Mouse (Mus musculus) limb, embryonic 14.5 days (tissue): ENCODE data around the gene Zfp869. TPM values are rescaled to one million over a fixed set of nuclear protein-coding genes. Genes with fewer than 3 reads are reported as not detected.

Experiments
- ATAC-seq: fragments of 200-750 bp; cut with Nextera tagmentation; 2 replicates; pipeline ENCODE4 v1.8.0; 2017; ENCODE audit warnings: low read depth, moderate number of reproducible peaks, moderate TSS enrichment; ENCODE audit not compliant: low FRiP score
- DNase-seq: peaks from one replicate; pipeline ENCODE4 v3.0.0-alpha.2; 2015; ENCODE audit warnings: low spot score
- H3K27ac ChIP-seq: fragments of 300-500 bp; sonication (generic); replicated peaks from 2 replicates; pipeline ENCODE4 v1.5.1; 2014; ENCODE audit warnings: low read depth, mild to moderate bottlenecking, low read length, moderate library complexity, mixed read lengths
- H3K27me3 ChIP-seq: fragments of 300-500 bp; sonication (generic); 2 replicates; pipeline ENCODE4 v1.6.1; 2014; ENCODE audit warnings: low read length, mixed read lengths; ENCODE audit not compliant: control insufficient read depth, insufficient read depth
- H3K36me3 ChIP-seq: fragments of 300-500 bp; sonication (generic); 2 replicates; pipeline ENCODE4 v1.6.1; 2014; ENCODE audit warnings: mild to moderate bottlenecking, low read length, moderate library complexity, mixed read lengths; ENCODE audit not compliant: control insufficient read depth, insufficient read depth
- H3K4me1 ChIP-seq: fragments of 300-500 bp; sonication (generic); 2 replicates; pipeline ENCODE4 v1.6.1; 2014; ENCODE audit warnings: antibody characterized with exemption, low read length, mixed read lengths; ENCODE audit not compliant: control insufficient read depth, insufficient read depth
- H3K4me2 ChIP-seq: fragments of 300-500 bp; sonication (generic); replicated peaks from 2 replicates; pipeline ENCODE4 v1.6.1; 2014; ENCODE audit warnings: low read depth, mild to moderate bottlenecking, low read length, moderate library complexity; ENCODE audit not compliant: severe bottlenecking
- H3K4me3 ChIP-seq: fragments of 300-500 bp; sonication (generic); replicated peaks from 2 replicates; pipeline ENCODE4 v1.5.1; 2014; ENCODE audit warnings: low read length
- H3K9ac ChIP-seq: fragments of 300-500 bp; sonication (generic); 2 replicates; pipeline ENCODE4 v1.6.1; 2014; ENCODE audit warnings: mild to moderate bottlenecking, low read depth, low read length, moderate library complexity; ENCODE audit not compliant: severe bottlenecking
- H3K9me3 ChIP-seq: fragments of 300-500 bp; sonication (generic); 2 replicates; pipeline ENCODE4 v1.6.1; 2016; ENCODE audit warnings: low read length; ENCODE audit not compliant: control insufficient read depth
- POLR2A ChIP-seq: fragments of 200-500 bp; IDR thresholded peaks from 2 replicates; pipeline ENCODE4 v1.8.0; 2012; ENCODE audit warnings: inconsistent platforms, mild to moderate bottlenecking, moderate library complexity, borderline replicate concordance; ENCODE audit not compliant: insufficient read depth, insufficient read length; ENCODE audit errors: extremely low read depth
- WGBS: fragments of 180-500 bp; shearing (Covaris S2); extraction: QIAGEN DNeasy Blood & Tissue Kit; methylation state at CpG from one replicate; pipeline ENCODE4 v1.1.7; 2014; 5-methylcytosine and 5-hydroxymethylcytosine counted together
- polyA plus RNA-seq, 2 experiments: library from polyadenylated mRNA; depleted of rRNA in 1 of 2; stranded (reverse) in 1 of 2; unstranded in 1 of 2; fragments of >200 nt; fragmentation: Nextera tagmentation in 1 of 2; extraction: Ambion mirVana in 1 of 2; gene quantifications; 2 replicates each; pipeline versions ENCODE4 v1.2.1 to v1.2.3; 2012 to 2014

The Zfp869 gene
- polyA plus RNA-seq, 2 experiments, result 16.8 to 32.5 TPM

- no peak for DNase-seq
- H3K9me3 ChIP-seq, result no peaks in the 10 kb centered on the region
- WGBS, result 86% methylated on average over 6 of the region's 6 CpGs
Observed at GRCm38 (mm10) chr8:69740763-69741162, 30.2 kb upstream of the Zfp869 start.

GRCm38 (mm10) chr8:69735495-69735894 is 25.0 kb upstream of the Zfp869 start:
- DNase-seq, result no peak
- Histone ChIP-seq H3K4me3 (no peak overlapping the region), H3K9me3 (no peaks in the 10 kb centered on the region), H3K4me1 (no peaks in the 10 kb centered on the region), H3K36me3 (no peaks in the 10 kb centered on the region), H3K4me2 (no peak overlapping the region), H3K27me3 (no peaks in the 10 kb centered on the region), H3K27ac (no peak overlapping the region), H3K9ac (no peak overlapping the region)
- ATAC-seq, result no peak
- 90% methylated on average over 1 of the region's 1 CpGs for WGBS
- no peak for TF ChIP-seq POLR2A

More at GRCm38 (mm10) chr8:69740763-69741162, 30.2 kb upstream of the Zfp869 start:
- Histone ChIP-seq H3K4me3 (no peak overlapping the region), H3K27me3 (no peaks in the 10 kb centered on the region), H3K27ac (no peak overlapping the region), H3K4me2 (no peak overlapping the region), H3K36me3 (peaks cover 15% of the 10 kb centered on the region), H3K9ac (no peak overlapping the region), H3K4me1 (no peaks in the 10 kb centered on the region)
- ATAC-seq, result no peak
- TF ChIP-seq POLR2A, result no peak

GRCm38 (mm10) chr8:69717232-69717580 is 6.7 kb upstream of the Zfp869 start:
- peak overlapping the region; percentile 83 for H3K4me3 ChIP-seq
- H3K27me3 ChIP-seq, result no peaks in the 10 kb centered on the region
- ATAC-seq, result peak; percentile 6
- H3K27ac ChIP-seq, result peak overlapping the region; percentile 63
- no peaks in the 10 kb centered on the region for H3K9me3 ChIP-seq
- H3K4me2 ChIP-seq, result peak overlapping the region; percentile 47
- TF ChIP-seq POLR2A, result no peak
- H3K4me1 ChIP-seq, result peaks cover 6% of the 10 kb centered on the region
- H3K9ac ChIP-seq, result no peak overlapping the region
- 44% methylated on average over 5 of the region's 5 CpGs for WGBS
- no peak for DNase-seq
- H3K36me3 ChIP-seq, result peaks cover 6% of the 10 kb centered on the region; the same call in 1 of the 2 replicates

- Histone ChIP-seq H3K36me3 (peaks cover 11% of the 10 kb centered on the region; the same call in 1 of the 2 replicates), H3K27me3 (no peaks in the 10 kb centered on the region), H3K9me3 (no peaks in the 10 kb centered on the region), H3K4me1 (peaks cover 6% of the 10 kb centered on the region), H3K4me3 (peak overlapping the region; percentile 83), H3K4me2 (peak overlapping the region; percentile 49), H3K9ac (peak overlapping the region; percentile 88), H3K27ac (peak overlapping the region; percentile 99)
- peak; percentile 97 for TF ChIP-seq POLR2A
- under 1% methylated on average over 48 of the region's 52 CpGs for WGBS
- peak; percentile 97 for ATAC-seq
- peak; percentile 100 for DNase-seq
Observed at GRCm38 (mm10) chr8:69716403-69717231, 6.1 kb upstream of the Zfp869 start.

- H3K9me3 ChIP-seq, result no peaks in the 10 kb centered on the region
- WGBS, result 83% methylated on average over 6 of the region's 6 CpGs
- no peak for TF ChIP-seq POLR2A
- no peaks in the 10 kb centered on the region for H3K27me3 ChIP-seq
- H3K4me1 ChIP-seq, result peaks cover 6% of the 10 kb centered on the region
- H3K9ac ChIP-seq, result peak overlapping the region; percentile 34; the same call in 1 of the 2 replicates
- DNase-seq (no peak), ATAC-seq (no peak)
- no peak overlapping the region for H3K27ac ChIP-seq
- H3K36me3 ChIP-seq, result peaks cover 12% of the 10 kb centered on the region; the same call in 1 of the 2 replicates
- peak overlapping the region; percentile 49 for H3K4me2 ChIP-seq
- peak overlapping the region; percentile 83 for H3K4me3 ChIP-seq
Observed at GRCm38 (mm10) chr8:69715366-69715765, 4.8 kb upstream of the Zfp869 start.

- 89% methylated on average over 8 of the region's 8 CpGs for WGBS
- H3K27ac ChIP-seq, result no peak overlapping the region
- ATAC-seq, result no peak
Observed at GRCm38 (mm10) chr8:69713516-69713915, 3.0 kb upstream of the Zfp869 start.

More at GRCm38 (mm10) chr8:69713516-69713915, 3.0 kb upstream of the Zfp869 start:
- no peak for DNase-seq
- H3K9ac ChIP-seq, result no peak overlapping the region
- no peaks in the 10 kb centered on the region for H3K27me3 ChIP-seq
- no peak overlapping the region for H3K4me3 ChIP-seq
- H3K36me3 ChIP-seq, result peaks cover 27% of the 10 kb centered on the region
- H3K4me2 ChIP-seq, result no peak overlapping the region
- H3K9me3 ChIP-seq, result no peaks in the 10 kb centered on the region
- no peak for TF ChIP-seq POLR2A
- peaks cover 6% of the 10 kb centered on the region for H3K4me1 ChIP-seq
